Mouse (Mus musculus) liver, postnatal 0 days (tissue): Measurements from ENCODE around the gene Sart3. TPM values are rescaled to one million over a fixed set of nuclear protein-coding genes. Genes with fewer than 3 reads are reported as not detected.
A peak's percentile ranks its signal among the peaks of the same experiment; 100 is the strongest.

Source experiments
- ATAC-seq: fragments of 200-750 bp; cut with Nextera tagmentation; 2 replicates; pipeline ENCODE4 v1.8.0; 2017; ENCODE audit warnings: mild to moderate bottlenecking, moderate library complexity
- DNase-seq: peaks from one replicate; pipeline ENCODE4 v3.0.0-alpha.2; 2016
- H3K27ac ChIP-seq: fragments of 300-500 bp; sonication (generic); 2 replicates; pipeline ENCODE4 v1.5.1; 2014; ENCODE audit warnings: antibody characterized with exemption, moderate library complexity, mild to moderate bottlenecking, low read depth
- H3K27me3 ChIP-seq: fragments of 300-500 bp; sonication (generic); 2 replicates; pipeline ENCODE4 v1.6.1; 2014; ENCODE audit warnings: low read length, control low read depth, mixed read lengths; ENCODE audit not compliant: insufficient read depth
- H3K36me3 ChIP-seq: fragments of 300-500 bp; sonication (generic); replicated peaks from 2 replicates; pipeline ENCODE4 v1.6.1; 2014; ENCODE audit warnings: mild to moderate bottlenecking, control low read depth, low read length, moderate library complexity, mixed read lengths; ENCODE audit not compliant: insufficient read depth
- H3K4me1 ChIP-seq: fragments of 300-500 bp; sonication (generic); 2 replicates; pipeline ENCODE4 v1.6.1; 2014; ENCODE audit warnings: antibody characterized with exemption, mild to moderate bottlenecking, control low read depth; ENCODE audit not compliant: insufficient read depth
- H3K4me2 ChIP-seq: fragments of 300-500 bp; sonication (generic); 2 replicates; pipeline ENCODE4 v1.6.1; 2014; ENCODE audit warnings: low read depth, mild to moderate bottlenecking, low read length, moderate library complexity, mixed read lengths
- H3K4me3 ChIP-seq: fragments of 300-500 bp; sonication (generic); 2 replicates; pipeline ENCODE4 v1.5.1; 2014; ENCODE audit warnings: low read depth, low read length
- H3K9ac ChIP-seq: fragments of 300-500 bp; sonication (generic); replicated peaks from 2 replicates; pipeline ENCODE4 v1.6.1; 2014; ENCODE audit warnings: mild to moderate bottlenecking, moderate library complexity
- H3K9me3 ChIP-seq: fragments of 300-500 bp; sonication (generic); 2 replicates; pipeline ENCODE4 v1.6.1; 2016; ENCODE audit warnings: mild to moderate bottlenecking, control low read depth, low read length, mixed read lengths
- CTCF ChIP-seq: sonication (generic); IDR thresholded peaks from 2 replicates; pipeline ENCODE4 v1.5.1; 2016; ENCODE audit warnings: antibody characterized with exemption, low read depth
- EP300 ChIP-seq: IDR thresholded peaks from 2 replicates; pipeline ENCODE4 v1.6.1; 2016; ENCODE audit warnings: antibody characterized with exemption, low read depth, mild to moderate bottlenecking
- WGBS: fragments of 180-500 bp; shearing (Covaris S2); extraction: QIAGEN DNeasy Blood & Tissue Kit; methylation state at CpG from one replicate; pipeline ENCODE4 v1.1.7; 2014; ENCODE audit not compliant: insufficient replicate concordance; 5-methylcytosine and 5-hydroxymethylcytosine counted together
- polyA plus RNA-seq: library from polyadenylated mRNA; unstranded; fragments of >200 nt; fragmentation: Nextera tagmentation; extraction: Ambion mirVana; gene quantifications from 2 replicates; pipeline ENCODE4 v1.2.1, GENCODE M21; 2015

The Sart3 gene
- polyA plus RNA-seq, 1 experiment from 2014 or later = 7.9 TPM

DNA sequence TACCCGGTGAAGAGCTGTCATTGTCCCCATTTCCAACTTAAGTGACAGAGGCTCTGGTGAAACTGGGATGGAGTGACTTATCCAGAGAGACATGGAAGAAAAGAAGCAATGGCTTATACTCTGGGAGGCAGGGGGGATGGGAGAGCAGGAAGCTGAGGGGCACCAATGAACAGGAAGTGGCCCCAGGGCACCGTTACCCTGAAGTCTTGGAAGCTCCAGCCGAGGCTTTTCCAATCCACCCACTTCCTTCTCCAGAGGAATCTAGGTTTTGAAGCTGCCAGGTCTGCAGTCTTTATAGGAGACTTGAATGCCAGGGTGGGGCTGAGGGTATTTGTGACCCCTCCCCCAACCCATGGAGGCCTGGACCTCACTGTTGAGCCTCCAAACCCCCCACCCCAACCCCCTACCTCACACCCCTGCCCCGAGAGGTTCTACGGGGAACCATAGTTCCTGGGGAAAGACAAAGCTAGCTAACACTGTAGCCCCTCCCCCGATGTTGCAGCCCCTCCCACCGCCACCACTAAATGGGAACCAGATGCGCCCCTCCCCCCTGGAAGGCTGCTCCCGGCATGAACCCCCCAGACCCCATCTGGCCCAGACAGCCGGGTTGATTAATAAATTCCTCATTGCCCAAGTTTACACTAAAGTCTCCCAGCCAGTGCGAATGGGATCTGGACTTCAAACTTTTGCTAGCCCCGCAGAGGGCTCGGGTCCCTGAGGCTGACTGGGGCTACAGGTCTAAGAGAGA lies 24.3 kb upstream of the Sart3 start:
- H3K4me3 ChIP-seq = no peak overlapping the region
- H3K27me3 ChIP-seq = no peaks in the 10 kb centered on the region
- peak; percentile 24; the same call in 1 of the 2 replicates for ATAC-seq
- H3K4me1 ChIP-seq = peaks cover 17% of the 10 kb centered on the region
- H3K36me3 ChIP-seq = no peaks in the 10 kb centered on the region
- peak overlapping the region; percentile 30; the same call in 1 of the 2 replicates for H3K27ac ChIP-seq
- H3K4me2 ChIP-seq = peak overlapping the region; percentile 18
- no peaks in the 10 kb centered on the region for H3K9me3 ChIP-seq
- peak; percentile 46 for DNase-seq
- WGBS = 4% methylated on average over 13 of the region's 13 CpGs
- no peak overlapping the region for H3K9ac ChIP-seq
- no peak for TF ChIP-seq CTCF
- no peak for TF ChIP-seq EP300

DNA sequence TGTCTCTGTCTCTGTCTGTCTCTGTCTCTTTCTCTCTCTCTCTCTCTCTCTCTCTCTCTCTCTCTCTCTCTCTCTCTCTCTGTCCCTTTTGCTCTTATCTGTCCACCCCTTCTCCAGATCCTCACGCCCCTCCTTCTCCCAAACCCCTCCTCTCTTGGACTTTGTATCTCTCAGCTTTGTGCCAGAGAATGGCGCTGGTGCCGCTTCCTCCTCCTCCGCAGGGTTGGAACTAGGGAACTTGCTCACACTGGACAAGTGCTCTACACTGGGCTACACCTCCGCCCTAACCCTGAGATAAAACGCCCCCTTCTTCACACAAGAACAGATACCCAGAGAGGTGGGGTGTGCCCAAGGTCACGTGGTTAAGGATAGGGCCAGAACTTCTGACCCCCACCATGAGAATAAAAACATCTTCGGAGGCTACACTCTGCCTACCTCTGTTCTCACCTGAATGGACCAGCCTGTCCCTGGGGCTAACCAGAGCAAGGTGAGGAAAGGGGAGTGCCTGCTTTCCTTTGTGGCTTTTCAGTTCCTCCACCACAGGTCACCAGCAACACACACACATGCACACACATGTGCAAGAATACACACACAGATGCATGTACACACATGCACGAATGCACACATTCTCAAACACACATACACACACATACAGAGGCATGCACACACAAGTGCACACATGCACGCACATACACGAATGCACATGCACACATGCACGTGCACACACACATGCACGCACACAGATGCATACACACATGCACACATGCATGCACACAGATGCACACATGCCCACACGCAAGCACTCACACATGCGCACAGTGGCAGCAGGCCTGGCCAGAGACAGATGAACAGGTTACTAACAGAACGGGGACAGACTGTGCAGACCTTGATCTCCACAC lies 19.1 kb upstream of the Sart3 start:
- no peaks in the 10 kb centered on the region for H3K27me3 ChIP-seq
- no peak overlapping the region for H3K27ac ChIP-seq
- TF ChIP-seq EP300 = no peak
- no peak for TF ChIP-seq CTCF
- H3K4me3 ChIP-seq = no peak overlapping the region
- ATAC-seq = peak; percentile 54; the same call in 1 of the 2 replicates
- DNase-seq = no peak
- H3K4me1 ChIP-seq = peaks cover 29% of the 10 kb centered on the region
- 59% methylated on average over 16 of the region's 16 CpGs for WGBS
- no peak overlapping the region; the same call in 1 of the 2 replicates for H3K4me2 ChIP-seq
- H3K9me3 ChIP-seq = no peaks in the 10 kb centered on the region
- no peak overlapping the region for H3K9ac ChIP-seq
- no peaks in the 10 kb centered on the region for H3K36me3 ChIP-seq

DNA sequence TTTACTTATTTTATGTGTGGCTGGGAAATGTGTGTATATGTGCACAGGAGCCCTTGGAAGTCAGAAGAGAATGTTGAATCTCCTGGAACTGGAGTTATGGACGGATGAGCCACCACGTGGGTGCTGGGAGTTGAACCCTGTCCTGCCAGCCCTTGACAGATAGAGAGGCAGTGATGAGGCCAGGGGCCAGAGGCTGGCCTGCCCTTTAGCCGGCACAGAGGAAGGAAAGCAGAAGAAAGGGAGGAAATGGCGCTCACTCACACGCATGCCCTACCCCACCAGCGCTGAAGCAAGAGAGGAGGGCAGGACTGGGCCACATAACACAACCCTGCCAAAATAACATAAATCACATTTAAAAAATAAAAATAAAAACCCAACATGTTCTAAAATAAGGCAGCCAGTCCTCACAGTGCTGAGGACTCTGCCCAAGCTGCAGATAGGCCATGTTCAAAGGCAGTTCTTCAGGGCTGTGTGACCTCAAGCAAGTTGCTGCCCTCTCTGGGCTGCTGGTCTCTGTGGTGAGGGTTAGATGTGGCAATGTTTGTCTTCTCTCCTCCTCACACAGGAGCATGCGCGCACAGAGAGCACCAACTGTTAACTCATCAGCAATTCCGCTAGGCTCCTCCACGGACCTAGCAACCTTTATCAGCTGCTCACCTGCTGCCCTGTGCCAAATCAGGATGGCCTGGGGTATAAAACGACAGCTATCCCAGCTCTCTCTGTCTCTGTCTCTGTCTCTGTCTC lies 18.3 kb upstream of the Sart3 start:
- H3K27ac ChIP-seq = peak overlapping the region; percentile 29; the same call in 1 of the 2 replicates

DNA sequence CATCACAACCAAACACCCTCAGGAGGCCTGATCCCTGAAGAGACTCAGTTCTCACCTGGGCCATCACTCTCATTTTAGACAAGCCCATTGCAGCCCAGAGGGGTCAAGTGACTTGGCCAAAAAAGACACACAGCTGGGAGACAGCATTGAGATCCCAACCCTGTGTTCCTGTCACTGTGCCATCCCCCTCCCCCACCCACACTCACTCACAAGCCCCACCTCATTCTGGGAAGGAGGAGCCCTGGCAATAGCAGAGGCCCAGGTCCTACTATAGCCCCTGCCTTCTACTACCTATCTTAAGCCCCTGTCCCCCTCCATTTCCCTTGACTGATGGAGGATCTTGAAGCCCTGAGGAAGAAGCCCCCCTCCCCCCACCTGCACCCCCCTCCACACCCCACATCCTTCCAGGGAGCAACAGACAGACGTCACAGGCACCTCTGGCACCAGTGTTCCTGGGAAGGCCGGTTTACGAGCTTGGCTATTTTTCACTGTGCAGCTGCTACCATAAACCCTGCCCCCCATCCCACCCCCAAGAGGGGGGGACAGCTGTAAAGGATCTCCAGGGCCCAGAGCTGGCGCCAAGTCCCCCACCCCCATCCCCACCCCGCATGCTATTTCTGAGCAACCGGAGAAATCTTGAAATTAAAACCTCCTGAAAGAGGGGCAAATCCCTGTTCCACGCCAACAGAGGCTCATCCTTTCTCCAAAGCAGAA lies 16.9 kb upstream of the Sart3 start:
- no peak for TF ChIP-seq EP300
- TF ChIP-seq CTCF = no peak
- no peak overlapping the region for H3K4me2 ChIP-seq
- DNase-seq = no peak
- no peak for ATAC-seq
- 76% methylated on average over 7 of the region's 7 CpGs for WGBS
- no peak overlapping the region for H3K4me3 ChIP-seq
- no peak overlapping the region for H3K9ac ChIP-seq
- H3K27me3 ChIP-seq = no peaks in the 10 kb centered on the region
- no peaks in the 10 kb centered on the region for H3K9me3 ChIP-seq
- peaks cover 24% of the 10 kb centered on the region for H3K4me1 ChIP-seq
- H3K27ac ChIP-seq = no peak overlapping the region
- H3K36me3 ChIP-seq = no peaks in the 10 kb centered on the region

More for the DNA sequence above, 18.3 kb upstream of the Sart3 start:
- Histone ChIP-seq H3K9ac (no peak overlapping the region), H3K36me3 (no peaks in the 10 kb centered on the region), H3K4me1 (peaks cover 24% of the 10 kb centered on the region), H3K4me3 (no peak overlapping the region), H3K27me3 (no peaks in the 10 kb centered on the region), H3K9me3 (no peaks in the 10 kb centered on the region), H3K4me2 (no peak overlapping the region; the same call in 1 of the 2 replicates)
- ATAC-seq (peak; percentile 83), DNase-seq (no peak)
- WGBS = 25% methylated on average over 11 of the region's 11 CpGs
- TF ChIP-seq CTCF (no peak), EP300 (no peak)

DNA sequence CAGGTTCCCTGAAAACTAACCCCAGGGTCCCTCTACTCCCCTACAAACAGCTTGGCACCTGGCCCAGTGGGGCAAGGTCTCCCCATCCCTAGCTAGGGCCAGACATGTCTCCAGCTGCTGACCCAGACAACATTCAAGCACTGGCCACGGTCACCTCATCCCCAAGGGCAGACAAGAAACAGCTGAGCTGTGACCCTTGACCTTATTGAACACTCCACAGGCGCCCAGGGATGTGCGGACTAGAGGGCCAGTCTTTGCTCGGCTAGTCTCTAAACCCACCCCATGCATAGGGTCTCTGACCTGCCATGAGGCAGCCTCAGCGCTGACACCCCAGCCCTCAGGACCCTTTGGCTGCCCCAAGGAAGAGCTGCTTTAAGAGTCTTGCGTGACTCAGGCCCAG lies 16.3 kb upstream of the Sart3 start:
- TF ChIP-seq CTCF (no peak), EP300 (no peak)
- H3K36me3 ChIP-seq = no peaks in the 10 kb centered on the region
- H3K4me3 ChIP-seq = no peak overlapping the region
- no peak overlapping the region for H3K27ac ChIP-seq
- H3K9ac ChIP-seq = no peak overlapping the region
- WGBS = 53% methylated on average over 6 of the region's 6 CpGs
- peaks cover 27% of the 10 kb centered on the region for H3K4me1 ChIP-seq
- no peak overlapping the region for H3K4me2 ChIP-seq
- no peaks in the 10 kb centered on the region for H3K9me3 ChIP-seq
- H3K27me3 ChIP-seq = no peaks in the 10 kb centered on the region
- no peak for DNase-seq
- no peak for ATAC-seq
